Mouse (Mus musculus): ENCODE measurements around the gene Lbx2.

- TF ChIP-seq POLR2A (IDR thresholded peaks at IDR 0.05; ENCODE audit: insufficient read length, low read depth) (no peak), MYOD1 (IDR thresholded peaks at IDR 0.05; ENCODE audit: control insufficient read depth in 1 of 3, insufficient read length in 2 of 3, low read depth in 2 of 3) (no peak), MAX (IDR thresholded peaks at IDR 0.05; ENCODE audit: low read depth) (no peak), REST (IDR thresholded peaks at IDR 0.05; ENCODE audit: insufficient read depth, insufficient read length) (no peak), POLR2AphosphoS2 (IDR thresholded peaks at IDR 0.05; ENCODE audit: insufficient read length, low read depth) (no peak), TCF12 (IDR thresholded peaks at IDR 0.05; ENCODE audit: insufficient read depth, poor library complexity, severe bottlenecking) (no peak), USF1 (IDR thresholded peaks at IDR 0.05; ENCODE audit: low read depth) (no peak), CEBPB (IDR thresholded peaks at IDR 0.05; ENCODE audit: insufficient read depth, poor library complexity, severe bottlenecking) (no peak), E2F4 (IDR thresholded peaks at IDR 0.05; ENCODE audit: insufficient read depth) (no peak), TCF3 (IDR thresholded peaks at IDR 0.05; ENCODE audit: insufficient read length, low read depth) (no peak), SRF (IDR thresholded peaks at IDR 0.05; ENCODE audit: control insufficient read depth, insufficient read length, low read depth) (no peak), MYOG (IDR thresholded peaks at IDR 0.05; ENCODE audit: control insufficient read depth in 1 of 3, insufficient read depth in 1 of 3, insufficient read length in 2 of 3, low read depth in 2 of 3) (no peak)
Measured at GRCm38 (mm10) chr6:83040601-83041000, 45.6 kb upstream of the Lbx2 start.
